Mouse (Mus musculus) regulatory T cell (primary cell): Measurements from ENCODE around the gene Trnt1.

ENCODE experiments used
- in situ Hi-C: fragments of 300-600 bp; cut with MboI, MseI; formaldehyde crosslinking; loops from one replicate; pipeline ENCODE4 v1.15.1; 2025; ENCODE audit warnings: high pct_unique_total_duplicates

The Trnt1 gene

DNA sequence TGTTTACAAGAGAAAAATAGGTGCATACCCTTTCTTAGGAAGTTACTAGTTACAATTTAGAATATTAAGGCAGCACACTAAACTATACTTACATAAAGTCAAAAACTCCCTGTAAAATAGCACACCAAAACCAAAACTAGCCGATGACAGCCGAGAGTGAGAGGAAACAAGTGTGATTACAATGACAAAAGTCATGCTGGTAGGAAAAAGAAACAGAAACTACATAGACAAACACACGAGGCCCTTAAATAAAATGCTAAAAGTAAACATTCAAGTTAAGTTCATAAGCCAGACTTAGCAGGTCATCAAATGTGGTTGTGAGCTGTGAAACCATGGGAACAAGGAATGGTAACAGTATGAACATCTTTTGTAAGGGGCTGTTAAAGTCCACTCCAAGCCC is 18.2 kb downstream of the Trnt1 start:
- in situ Hi-C loops = loop anchor here (25.0 kb wide), 3 partner anchors 1400 to 1875 kb away; partner anchors contain the start of genes Bhlhe40 and Sumf1

DNA sequence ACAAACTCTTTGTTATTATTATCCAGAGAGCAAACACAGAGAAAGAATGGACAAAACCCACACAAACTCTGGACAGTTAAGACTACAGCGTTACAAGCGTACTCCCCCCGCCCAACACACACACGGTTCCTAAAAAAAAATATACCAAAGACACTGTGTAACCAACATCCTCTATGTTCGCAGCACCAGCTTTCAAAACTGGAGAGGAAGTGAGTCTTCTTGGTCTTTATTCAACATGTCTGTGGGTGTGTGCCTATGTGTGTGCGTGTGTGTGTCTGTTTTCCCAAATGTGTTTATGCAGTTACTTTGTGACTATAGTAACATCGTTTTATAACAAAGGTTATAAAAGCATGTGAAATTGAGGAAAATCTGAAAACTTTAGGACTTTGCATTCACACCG is 22.5 kb downstream of the Trnt1 start:
- in situ Hi-C loops = loop anchor here (10.0 to 25.0 kb wide), 4 partner anchors 1396 to 1871 kb away; partner anchors contain the start of genes Bhlhe40 and Sumf1

DNA sequence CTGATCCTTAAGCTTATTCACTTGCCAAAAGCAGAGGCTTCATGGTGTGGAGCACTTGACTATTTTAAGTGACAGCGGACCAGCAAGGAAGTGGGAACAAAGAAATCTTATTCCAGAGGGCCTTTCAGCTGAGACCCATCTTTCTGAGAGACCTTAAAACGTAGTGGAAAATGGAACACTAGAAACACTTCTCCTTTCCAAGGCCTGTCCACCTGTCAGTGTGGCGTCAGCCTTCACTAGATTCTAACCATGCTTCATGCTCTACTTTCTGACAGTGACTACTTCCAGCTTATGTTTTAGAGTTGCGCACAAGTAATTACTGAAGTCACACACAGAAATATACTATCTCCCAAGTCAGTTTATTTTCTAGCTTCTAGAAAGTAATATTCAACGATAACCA is 23.6 kb downstream of the Trnt1 start:
- in situ Hi-C loops = loop anchor here (10.0 to 25.0 kb wide), 4 partner anchors 1395 to 1870 kb away; partner anchors contain the start of genes Bhlhe40 and Sumf1

DNA sequence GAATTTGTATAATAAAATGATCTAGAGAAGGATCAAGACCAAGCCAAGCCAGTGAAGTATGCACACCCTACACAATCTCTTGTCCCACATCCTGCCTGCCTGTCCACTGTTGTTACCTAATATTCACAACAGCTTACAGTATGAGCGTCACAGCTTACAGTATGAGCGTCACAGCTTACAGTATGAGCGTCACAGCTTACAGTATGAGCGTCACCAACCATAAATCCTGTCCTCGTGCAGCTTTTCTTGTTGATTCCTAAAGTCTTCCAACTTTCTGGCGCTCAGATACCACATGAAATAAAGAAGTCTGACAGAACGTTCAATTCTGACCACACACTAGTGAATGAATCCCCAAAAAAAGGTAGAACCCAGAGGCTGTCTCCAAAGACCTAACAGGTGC is 24.2 kb downstream of the Trnt1 start:
- in situ Hi-C loops = loop anchor here (10.0 to 25.0 kb wide), 4 partner anchors 1394 to 1869 kb away; partner anchors contain the start of genes Bhlhe40 and Sumf1

DNA sequence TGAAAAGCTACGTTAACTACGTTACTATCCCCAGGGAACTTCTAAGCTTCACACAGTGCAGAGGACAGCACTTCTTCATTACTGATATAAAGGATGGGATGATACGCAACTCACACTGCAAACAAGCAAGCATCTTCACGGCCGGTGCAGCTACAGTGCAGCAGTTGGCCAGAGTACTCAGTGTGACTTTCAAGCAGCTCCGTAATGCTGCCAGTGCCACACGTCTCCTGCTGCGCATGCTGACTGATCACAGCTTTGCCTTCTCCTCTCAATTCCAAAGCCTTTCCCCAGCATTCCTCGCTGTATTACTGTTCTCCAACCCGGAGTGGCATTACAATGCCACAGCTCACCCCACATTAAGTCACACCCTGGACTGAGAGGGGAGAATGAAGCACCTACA is 24.7 kb downstream of the Trnt1 start:
- in situ Hi-C loops = loop anchor here (10.0 to 25.0 kb wide), 4 partner anchors 1394 to 1869 kb away; partner anchors contain the start of genes Bhlhe40 and Sumf1

DNA sequence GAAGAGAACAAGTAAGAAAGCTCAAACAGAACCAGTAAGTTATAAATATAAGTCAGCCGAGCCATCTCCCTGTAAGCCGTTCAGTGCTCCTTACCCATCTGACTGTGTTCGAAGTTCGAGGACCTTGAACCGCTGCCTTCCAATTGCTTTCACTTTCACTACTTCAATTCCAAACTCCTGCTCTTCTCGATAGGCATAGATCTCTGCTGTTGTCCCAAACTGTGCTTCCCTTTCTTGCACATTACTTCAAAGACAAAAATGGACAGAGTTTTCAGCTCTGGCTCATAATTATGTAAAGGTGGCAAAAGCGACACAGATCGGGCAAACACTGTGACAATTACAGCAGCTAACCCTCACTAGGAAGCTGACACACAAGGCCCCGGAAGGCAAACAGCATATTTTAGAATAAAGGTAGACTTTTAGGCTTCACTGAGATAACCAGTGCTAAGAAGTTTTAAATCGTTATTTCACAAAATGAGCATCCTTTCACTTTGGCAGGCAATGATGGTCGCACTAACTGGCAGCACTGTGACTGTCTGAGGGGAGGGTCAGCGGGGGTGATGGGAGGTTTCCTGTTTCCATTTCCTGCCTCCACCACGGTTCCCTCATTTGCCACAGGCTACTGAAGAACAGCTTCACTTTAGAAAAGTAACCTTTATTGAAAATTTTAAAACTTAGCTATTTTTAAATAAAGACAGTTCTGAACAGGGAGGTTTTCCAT is 25.3 kb downstream of the Trnt1 start:
- in situ Hi-C loops = loop anchor here (10.0 to 25.0 kb wide), 4 partner anchors 1393 to 1868 kb away; partner anchors contain the start of genes Bhlhe40 and Sumf1

DNA sequence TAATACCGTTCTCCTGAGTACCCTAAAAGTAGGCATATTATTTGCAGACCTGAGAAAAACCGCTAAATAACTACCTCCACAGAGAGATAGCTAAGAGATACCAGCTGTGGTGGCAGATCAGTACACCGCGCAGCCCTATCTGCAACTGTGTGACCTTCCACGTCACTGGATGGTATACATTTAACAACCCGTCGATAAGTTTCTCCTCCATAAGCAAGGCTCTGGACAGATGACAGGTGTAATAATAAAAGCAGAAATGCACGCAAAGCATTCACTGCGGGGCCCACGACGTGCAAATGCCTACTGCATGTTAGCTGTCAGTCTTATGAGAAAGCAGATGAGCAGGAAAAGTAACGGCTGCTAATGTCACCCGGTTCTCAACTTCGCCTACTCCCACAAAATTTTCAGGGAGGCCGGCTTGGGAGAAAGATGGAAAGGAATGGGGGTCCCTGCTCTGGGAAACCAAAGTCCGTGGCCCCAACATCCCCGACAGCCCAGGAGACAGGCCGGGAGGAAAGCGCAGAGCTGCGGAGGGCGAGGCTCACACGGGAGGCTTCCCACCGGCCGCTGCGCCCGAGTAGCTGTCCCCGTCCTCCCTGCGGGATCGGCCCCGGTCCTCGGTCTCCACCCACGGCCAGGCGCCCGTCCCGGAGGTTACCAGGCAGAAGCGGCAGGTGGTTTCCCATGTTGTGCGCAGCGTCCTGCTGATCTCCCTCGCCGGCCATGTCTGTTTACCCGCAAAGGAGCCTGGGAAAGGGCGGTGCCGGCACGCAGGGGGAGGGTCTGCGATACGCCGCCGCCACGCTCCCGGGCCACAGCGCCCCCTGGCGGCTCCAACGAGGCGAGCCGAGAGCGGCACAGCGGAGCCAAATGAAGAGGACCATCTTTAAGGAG is 30.7 kb downstream of the Trnt1 start, which contains the start of gene Crbn:
Crbn (minus strand) TSS at position 745 of the 894 bp plus-strand sequence.
- in situ Hi-C loops = loop anchor here (5.0 to 25.0 kb wide), 5 partner anchors 1263 to 1863 kb away; partner anchors contain the start of genes Bhlhe40 and Sumf1

DNA sequence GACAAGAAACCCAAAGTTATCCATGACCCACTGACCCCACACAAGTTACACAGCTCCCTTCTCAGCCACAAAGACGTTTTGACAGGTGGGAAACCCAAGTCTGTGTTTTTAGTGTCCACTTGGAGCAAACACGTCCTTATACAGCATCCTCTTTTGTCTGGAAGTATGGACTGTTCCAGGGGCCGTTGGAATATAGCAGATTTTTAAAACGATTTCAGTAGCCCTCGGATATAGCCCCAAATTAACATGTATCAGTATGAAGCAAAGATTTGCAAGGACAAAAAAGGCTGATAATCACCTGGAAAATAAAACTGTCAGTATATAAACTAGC is 31.3 kb downstream of the Trnt1 start:
- in situ Hi-C loops = no loop called here

DNA sequence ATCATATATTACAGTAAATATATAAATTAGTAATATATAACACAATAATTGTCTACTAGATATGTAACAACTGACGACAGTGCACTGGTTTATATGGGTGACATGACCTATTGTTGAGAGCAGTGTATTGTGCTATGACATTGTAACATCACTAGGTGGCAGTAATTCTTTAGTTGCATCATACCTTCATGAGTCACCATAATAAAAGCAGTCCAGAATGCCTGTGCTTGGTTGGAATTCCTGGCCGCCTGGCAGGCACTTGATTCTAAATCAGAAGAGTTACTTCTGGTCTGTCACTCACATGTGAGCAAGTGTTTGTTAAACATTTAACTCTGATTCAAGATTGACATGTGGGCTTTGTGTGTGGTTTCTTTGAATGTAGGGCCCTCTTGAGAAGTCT is 36.0 kb downstream of the Trnt1 start:
- in situ Hi-C loops = loop anchor here (5.0 kb wide), 1 partner anchor 143 kb away; no protein-coding TSS in a partner anchor

DNA sequence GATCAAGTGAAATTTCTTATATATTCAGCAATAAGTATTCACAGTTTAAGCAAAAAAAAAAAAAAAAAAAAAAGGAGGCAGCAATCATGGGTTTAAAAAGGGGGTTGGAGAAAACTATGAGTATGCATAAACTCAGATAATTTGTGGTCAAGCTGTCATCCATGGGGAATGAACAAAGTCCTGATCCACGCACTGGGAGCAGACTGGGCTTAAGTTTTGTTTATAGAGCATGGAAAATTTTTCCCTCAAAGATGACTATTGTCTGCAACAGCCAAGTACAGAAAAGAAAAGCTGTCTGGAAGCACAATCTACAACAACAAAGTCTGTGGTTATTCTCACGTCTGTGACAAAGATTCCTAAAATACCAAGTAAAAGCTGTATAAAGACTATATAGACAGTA is 40.2 kb downstream of the Trnt1 start:
- in situ Hi-C loops = loop anchor here (5.0 kb wide), 1 partner anchor 147 kb away; no protein-coding TSS in a partner anchor

DNA sequence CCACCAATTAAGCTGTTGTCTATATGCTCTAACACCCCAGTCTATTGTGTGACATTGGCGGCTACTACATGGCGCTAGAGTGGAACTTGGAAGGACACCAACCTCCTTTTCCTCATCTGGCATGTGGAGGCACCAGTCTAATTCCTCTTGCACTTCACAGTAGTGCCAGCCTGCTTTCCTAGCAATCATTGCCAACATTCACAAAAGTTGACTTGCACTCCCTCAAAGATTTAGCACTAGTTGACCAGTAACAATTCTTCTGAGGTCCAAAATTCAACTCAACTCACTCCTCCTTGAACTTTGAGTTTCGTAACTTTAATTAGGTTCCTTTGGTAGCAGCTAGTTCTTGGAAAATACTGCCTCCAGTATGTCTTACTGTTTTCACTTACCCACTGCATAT is 41.8 kb downstream of the Trnt1 start:
- in situ Hi-C loops = no loop called here

DNA sequence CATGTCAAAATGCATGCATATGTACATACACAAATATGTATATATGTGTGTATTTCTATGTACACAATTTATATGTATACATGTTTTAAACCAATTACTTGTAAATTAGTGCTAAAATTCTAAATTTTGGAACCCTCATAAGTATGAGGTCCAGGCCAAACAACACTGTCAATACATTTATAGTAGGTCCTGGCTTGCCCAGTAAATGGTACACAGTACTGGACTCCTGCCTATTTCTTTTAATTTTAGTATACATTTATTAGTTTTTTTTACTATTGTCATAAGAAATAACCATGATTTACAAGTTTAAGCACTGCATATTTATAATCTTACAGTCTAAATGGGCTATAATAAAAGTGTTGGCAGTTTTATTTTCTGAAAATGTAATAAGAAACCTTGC is 50.3 kb downstream of the Trnt1 start:
- in situ Hi-C loops = no loop called here

DNA sequence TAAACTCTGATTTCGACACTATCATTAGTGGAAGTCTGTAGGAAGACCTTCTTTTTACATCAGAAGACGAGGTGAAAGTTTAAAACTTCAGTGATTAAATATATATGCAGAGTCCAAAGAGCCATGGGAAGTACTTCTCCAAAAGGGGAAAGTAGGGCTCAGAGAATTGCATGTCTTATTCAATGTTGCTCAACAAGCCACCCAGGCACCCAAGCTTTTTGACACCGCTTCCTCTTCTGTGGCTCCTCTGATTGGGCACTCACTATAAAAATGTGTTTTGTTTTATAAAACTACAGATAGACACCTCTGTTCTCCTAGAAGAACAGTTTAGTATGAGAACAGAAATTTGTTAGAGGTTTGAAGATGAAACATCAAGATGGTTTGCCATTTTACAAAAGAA is 51.0 kb downstream of the Trnt1 start:
- in situ Hi-C loops = no loop called here

DNA sequence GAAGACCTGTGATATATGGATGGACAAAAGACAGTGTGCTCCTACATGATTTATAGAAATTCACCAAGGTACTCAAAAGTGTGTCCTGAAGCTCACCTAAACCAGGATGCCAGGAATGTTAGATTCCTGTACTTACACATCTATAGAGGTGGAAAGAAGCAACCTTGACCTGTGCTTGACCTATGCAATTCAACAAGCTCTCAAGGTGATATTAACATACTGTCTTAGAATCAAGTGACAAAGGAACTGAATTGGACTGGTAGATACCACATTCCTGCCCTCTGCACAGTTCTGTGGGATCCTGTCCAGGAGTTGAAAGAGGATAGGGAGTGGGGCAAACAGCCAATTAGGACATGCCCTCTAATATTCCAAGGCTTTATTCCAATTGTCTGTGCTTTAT is 51.6 kb downstream of the Trnt1 start:
- in situ Hi-C loops = no loop called here

DNA sequence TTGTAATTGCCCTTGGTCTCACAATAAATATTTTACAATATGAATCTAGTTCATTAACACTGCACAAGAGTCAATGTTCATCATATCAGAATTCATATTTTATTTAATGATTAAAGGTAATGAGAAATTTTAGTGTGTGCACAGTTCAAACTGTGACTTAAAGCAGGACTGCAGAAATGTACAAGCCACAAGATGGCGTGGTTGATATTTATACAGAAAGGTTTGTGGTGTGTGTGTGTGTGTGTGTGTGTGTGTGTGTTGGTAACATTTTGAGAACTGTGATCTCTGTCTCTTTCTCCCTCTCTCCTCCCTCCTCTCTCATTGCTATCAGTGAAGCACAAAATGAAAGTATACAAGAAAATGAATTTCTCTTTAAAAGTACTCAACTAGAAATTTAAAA is 53.4 kb downstream of the Trnt1 start:
- in situ Hi-C loops = no loop called here
